Mouse (Mus musculus) neutrophil, adult 5-6 weeks (primary cell): Measurements from ENCODE around the gene Vmn2r46. TPM values are rescaled to one million over a fixed set of nuclear protein-coding genes. Genes with fewer than 3 reads are reported as not detected.
"Not testable (repeated sequence)": the region's sequence is repeated elsewhere in the genome, so short reads cannot be mapped to it uniquely, and the experiment has no call there.

Experiments used
- ATAC-seq: fragments of 151-379, 151-347 bp; 2 replicates; pipeline ENCODE4 v1.8.0; 2017; ENCODE audit warnings: mild to moderate bottlenecking, moderate TSS enrichment; ENCODE audit not compliant: insufficient number of reproducible peaks, poor library complexity, low FRiP score, severe bottlenecking; ENCODE audit errors: extremely low read depth
- total RNA-seq: library from RNA; stranded (forward); fragments of 200-1000 nt; gene quantifications from 2 replicates; pipeline ENCODE4 v1.2.3, GENCODE M21; 2017

Gene Vmn2r46
- not detected in 2 replicates for total RNA-seq

GRCm38 (mm10) chr7:9770471-9770870 is at the start of gene Vmn2r46:
Vmn2r46 (minus strand) TSS chr7:9770571.
- ATAC-seq = not testable (repeated sequence)

Other genes starting within 250 kb of the Vmn2r46 start
- not detected in 2 replicates for gene Vmn2r47, start 70.8 kb upstream of the Vmn2r46 start, total RNA-seq
- not detected in 2 replicates for gene Vmn2r48, start 183.0 kb upstream of the Vmn2r46 start, total RNA-seq
- 0.23 TPM in 1 of 2 replicates, not detected in the other for gene Vmn2r49, start 221.7 kb upstream of the Vmn2r46 start, total RNA-seq